Mouse (Mus musculus) cerebellum, adult 2 months (tissue): Measurements from ENCODE around the gene Hba-x.

Experiments used
- CTCF ChIP-seq: fragments of 200-500 bp; IDR thresholded peaks from 2 replicates; pipeline ENCODE4 v1.5.1; 2011; ENCODE audit warnings: low read depth, mild to moderate bottlenecking, control low read depth, low read length, moderate library complexity, borderline replicate concordance; ENCODE audit not compliant: insufficient read depth
- POLR2A ChIP-seq: fragments of 200-500 bp; IDR thresholded peaks from 2 replicates; pipeline ENCODE4 v1.6.1; 2011; ENCODE audit warnings: low read length, control low read depth, borderline replicate concordance; ENCODE audit not compliant: insufficient read depth

DNA sequence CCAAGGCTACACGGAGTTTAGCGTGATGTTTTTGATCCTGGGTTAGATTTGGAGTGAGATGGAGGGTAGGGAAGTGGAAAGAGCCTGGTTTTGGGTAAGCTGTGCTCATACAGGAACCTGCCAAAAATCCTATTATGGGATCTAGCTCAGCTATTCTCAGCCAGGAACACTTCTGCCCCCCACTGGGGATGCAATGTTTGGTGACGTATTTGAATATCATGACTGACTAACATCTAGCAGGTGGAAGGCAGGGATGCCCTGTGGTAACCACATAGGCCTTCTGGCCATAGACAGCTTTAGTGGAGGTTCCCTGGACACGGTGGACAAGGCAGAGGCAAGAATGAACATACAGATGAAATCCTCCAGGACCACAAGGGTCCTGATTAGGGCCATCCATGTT, 46.0 kb upstream of the Hba-x start:
- TF ChIP-seq CTCF, result no peak
- no peak for TF ChIP-seq POLR2A
